Mouse (Mus musculus) spleen, adult 18-20 months (tissue): Measurements from ENCODE around the gene Hmgcs2.

ENCODE experiments used
- DNase-seq, 2 experiments: peaks; one replicate each; pipeline ENCODE4 v3.0.0; 2022; ENCODE audit warnings: mixed read lengths in 2 of 2

Hmgcs2 gene

DNA sequence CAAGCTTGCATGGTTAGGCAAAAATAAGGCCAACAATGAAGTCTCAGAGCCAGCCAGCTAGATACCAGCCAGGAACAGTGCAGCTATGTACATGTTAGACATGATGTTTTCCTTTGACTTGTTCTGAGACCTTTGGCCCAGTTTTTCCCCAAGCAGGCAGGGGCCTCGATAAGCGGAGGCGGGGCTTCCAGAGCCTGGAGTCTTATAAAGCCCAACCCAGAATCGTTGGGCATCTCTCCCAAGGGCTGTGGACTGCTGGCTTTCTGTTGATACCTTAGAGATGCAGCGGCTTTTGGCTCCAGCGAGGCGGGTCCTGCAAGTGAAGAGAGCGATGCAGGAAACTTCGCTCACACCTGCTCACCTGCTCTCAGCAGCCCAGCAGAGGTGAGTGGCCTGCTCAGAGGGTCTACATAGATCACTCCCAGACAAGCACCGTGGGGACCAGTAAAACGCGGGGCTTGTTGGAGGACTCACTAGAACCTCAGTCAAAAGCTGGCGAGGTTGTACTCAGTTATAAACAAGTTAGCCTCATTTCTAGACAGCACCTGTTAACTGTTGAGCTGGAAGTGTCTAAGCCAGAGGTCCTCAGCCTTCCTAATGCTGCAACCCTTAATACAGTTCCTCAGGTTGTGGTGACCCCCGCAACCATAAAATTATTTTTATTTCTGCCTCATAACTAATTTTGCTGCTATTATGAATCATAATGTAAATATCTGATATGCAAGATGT, at the start of gene Hmgcs2:
TSS of gene Hmgcs2 (plus strand) at position 232 of the 729 bp plus-strand sequence.
- DNase-seq, result peak; percentile 6 to 10

DNA sequence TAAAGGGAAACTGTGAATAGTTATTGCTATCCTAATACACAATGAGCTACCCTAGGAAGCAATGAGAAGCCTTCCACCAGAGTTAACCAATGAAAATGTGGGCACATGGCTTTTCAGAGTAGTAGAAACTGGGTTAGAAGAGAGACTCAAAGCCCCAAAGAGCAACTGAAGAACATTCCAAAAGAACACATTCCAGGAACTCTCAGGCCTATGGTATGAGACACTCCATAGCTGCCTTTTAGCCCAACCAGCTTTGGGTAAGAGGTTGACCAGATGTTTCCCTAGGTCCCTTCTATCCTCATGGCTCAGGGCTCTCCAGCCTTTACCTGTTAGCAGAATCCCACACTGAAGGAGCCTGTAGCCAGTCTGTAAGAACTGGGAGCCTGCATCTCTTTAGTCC, 46.7 kb upstream of the Hmgcs2 start:
- DNase-seq, result no peak

DNA sequence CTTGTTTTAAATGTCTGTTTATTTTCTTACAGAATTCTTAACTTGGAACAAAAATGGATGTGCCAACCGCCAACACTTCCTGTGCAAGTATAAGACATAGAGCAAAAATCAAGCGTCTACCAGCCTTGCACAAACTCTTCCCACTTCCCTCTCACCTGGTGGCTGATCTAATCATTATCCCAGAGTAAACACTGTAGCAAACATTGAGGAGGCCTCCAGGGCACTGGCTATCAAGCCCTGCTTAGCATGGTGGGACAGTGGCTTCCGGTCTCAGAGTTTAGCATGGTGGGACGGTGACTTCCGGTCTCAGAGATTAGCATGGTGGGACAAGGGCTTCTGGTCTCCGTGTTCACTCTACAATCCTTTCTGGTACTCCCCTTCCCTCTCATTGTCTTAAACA, 44.0 kb upstream of the Hmgcs2 start:
- no peak for DNase-seq

DNA sequence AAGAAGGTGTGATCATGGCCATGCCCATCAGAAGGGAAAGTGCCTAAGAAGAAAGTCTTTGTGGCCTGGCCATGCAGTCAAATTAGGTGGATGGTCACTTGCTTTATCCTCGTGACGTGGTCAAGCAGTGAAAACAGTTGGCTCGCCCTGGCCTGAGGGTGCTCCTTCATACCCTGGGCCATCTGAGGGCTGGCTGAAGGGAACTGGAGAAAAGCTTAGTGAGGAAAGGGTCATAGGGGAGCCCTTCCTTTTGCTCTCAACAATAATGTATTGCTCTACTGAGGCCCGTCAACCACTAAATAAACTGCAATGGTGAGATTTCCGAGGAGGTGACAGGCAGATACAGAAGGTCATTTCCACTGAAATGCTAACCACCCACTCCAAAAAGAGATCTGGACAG, 43.0 kb upstream of the Hmgcs2 start:
- no peak for DNase-seq

DNA sequence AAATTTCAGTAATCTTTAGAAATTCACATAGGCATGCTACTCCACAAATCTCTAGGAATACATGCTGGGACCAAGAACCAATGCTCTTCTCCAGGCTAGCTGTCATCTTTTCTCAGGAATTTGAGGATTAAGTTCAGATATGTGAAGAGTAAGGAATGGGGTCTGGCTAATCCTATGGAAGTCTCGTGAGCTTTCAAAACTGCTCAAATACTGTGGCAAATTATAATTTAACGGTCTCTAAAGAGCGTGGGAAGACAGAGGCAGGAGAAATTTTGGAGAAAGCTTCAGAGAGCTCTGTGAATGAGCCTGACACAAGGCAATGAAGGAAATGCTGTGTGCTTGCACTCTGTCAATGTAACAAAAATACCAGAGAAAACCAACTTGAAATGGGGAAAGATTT, 42.1 kb upstream of the Hmgcs2 start:
- DNase-seq, result no peak

DNA sequence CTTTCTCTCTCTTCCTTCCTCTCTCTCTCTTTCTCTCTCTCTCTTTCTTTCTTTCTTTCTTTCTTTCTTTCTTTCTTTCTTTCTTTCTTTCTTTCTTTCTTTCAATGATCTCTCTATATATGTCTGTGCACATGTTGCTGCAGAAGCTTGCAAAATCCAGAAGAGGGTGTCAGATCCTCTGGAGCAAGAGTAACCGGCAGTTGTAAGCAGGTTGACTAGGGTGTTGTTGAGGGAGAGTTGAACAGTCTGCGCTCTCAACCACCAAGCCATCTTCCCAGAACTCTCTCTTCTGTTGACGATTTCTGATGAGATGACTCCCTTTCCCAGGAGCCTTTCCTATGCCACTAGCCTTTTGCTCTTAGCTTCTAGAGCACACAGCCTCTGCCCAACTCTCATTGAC, 38.2 kb upstream of the Hmgcs2 start:
- no peak for DNase-seq

DNA sequence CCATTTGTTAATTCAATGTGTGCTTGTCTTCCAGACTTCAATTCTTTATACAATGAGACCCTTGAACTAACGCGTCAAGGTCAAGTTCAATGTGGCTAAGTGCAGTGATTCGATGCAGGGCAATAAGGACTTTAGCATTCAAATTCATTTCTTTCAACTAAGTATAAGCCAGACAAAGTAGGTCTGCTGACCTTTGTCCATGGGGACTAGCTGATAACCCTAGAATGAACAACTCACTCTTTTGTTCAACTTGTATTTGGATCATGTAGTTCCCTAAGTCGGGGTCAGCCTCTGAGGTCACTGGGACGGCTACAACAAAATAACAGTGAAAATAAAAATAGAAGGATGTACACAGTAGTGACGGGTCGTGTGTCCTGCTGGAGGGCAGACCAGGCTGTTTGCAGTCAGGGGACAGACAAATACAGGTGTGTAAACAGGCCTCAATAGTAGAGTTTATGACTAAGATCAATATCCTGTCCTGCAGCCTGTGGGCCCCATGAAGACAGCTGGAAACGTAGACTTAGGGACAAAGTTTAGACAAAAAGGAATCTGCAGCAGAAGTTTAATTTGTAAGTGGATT, 37.7 kb upstream of the Hmgcs2 start:
- no peak for DNase-seq

DNA sequence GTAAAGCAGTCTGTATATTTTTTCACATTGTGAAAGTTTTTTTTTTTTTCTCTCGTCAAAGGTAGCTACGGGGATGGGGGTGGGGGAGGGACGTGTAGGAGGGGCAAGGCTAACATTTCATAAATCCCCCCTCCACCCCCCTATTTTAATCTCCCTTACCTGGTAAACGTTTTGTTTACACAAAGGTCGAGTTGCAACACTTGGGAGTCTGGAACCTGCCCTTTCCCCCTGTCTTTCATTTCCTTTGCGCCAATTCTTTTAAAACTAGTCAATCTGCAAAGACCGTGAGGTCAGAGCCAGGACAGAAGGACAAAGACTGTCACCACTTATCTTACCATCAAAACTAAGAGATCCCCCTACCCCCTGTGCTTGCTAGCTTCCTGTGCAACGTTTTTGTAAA, 34.3 kb upstream of the Hmgcs2 start:
- no peak for DNase-seq

DNA sequence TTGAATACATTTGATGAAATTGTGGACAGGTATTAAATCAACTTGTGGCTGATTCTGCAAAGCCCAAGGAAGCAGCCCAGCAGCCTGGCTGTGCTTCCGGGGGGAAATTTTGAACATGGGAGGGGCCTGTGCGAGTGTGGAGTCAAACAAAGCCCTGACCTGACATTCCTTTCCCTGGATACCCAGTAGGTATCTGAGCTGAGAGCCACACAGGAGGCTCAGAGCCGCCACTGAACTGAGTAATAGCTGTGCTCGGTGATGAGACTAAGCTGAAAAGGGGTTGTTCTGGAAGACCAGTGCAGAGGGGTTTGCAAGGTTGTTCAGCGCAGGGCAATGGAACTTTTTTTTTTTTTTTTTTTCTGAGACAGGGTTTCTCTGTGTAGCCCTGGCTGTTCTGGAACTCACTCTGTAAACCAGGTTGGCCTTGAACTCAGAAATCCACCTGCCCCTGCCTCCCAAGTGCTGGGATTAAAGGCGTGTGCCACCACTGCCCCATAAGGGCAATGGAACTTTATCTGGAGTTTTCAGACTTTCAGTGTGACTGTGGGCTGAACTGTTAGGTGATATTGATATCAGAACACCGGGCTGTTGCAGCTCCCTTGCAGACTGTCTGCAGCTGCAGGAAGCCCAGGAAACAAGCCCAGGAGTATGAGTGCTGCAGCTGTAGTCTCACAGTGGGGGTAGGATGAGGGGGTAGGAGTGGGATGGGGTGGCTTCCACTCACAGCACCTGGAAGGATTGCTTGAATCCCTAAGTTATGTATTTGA, 33.1 kb upstream of the Hmgcs2 start:
- no peak for DNase-seq

DNA sequence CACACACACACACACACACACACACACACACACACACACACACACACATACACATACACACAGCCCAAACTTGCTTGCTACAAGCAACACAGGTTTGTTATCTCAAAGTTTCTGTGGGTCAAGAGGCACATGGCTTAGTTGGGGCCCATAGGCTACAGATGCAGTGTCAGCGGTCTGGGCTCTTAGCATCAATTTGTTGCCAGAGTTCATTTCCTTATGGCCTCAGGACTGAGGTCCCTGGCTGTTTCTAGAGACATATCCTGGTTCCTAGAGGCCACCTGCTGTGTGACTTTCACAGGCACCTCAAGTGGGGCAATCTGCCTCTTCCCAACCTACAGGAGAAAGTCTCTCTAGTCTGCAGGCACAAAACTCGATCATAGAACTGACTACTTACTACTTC, 30.9 kb upstream of the Hmgcs2 start:
- no peak for DNase-seq

DNA sequence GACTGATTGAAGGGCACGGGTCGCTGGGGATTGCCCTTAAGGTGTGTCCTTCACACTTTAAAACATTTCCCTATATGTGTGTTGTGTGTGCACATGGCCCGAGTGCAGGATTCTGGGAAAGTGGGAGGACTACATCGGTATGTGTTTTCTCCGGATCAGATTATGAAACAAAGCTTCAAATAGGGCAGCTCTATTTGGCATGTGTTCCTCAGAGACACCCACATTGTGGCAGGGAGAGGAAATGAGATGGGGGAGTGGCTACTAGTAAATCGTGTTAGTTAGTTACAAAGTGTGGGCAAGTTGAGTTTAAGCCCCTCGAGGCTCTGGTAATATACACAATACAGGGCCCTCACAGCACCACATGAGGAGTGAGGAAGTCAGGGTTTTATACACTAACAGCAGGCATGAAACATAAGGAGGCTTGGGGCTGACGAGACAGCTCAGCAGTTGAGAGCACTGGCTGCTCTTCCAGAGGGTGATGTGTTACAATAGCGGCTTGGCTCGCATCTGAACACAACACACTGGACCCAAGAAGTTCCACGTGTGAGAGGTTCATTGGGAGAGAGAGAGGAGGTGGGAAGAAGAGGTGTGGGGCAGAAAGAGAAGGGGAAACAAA, 30.3 kb upstream of the Hmgcs2 start:
- DNase-seq, result no peak

DNA sequence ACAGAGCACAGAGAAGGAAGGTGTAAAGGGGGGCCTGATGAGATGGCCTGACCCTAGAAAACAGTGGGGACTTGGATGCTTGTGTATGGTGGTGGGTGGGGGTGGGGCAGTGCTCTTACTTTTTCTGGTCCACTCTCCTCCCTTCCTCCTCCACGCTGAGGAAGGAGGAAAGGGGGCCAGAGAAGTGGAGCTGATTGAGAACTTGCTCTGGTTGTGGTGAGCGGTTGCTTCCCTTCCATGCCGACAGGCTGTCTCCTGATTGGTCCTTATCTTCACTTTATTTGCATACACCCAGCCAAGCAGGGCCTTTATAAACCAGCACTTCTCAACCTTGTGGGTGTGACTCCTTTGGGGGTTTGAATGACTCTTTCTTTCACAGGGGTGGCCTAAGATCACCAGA, 26.2 kb upstream of the Hmgcs2 start:
- DNase-seq, result no peak

DNA sequence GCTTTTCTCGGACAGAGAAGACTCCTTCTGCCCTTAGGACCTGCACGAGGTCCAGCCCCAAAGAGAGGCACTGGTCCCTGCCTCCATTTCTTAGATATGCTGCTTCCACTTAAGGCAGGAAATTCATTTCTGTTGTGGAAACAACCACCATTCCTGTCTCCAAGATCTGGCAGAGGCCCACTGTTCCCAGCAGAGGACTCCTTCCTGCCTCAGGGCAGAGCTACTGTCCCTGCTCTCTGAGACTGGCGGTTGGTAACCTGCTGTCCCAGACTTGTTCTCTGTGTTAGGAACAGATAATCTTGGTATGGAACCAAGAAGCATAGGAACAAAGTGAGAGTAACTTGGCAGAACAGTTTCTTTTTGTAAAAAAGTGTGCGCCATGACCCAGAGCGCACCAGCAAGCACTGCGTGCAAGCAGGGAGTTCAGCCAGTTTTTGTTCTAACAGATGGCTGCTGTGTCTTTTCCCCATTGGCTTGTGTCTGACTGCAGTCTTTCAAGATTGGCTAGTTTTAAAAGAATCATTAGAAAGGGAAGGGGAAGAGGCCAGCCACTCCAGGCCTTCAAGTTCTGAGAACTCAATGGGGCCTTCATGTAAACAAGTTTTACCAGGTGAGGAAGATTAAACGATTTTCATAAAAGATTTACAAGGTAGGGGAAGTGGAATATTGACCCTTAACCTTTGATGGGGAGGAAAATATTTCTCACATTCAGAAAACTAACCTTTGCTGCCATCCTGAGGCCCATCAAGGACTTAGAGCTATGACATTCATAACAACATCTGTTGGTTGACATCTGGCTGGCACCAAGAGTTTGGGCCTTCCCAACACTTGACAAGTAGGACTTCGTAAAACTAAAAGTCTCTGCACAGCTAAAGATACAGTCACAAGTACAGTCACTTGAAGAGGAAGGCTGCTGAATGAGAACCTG, 25.3 kb upstream of the Hmgcs2 start:
- no peak for DNase-seq

DNA sequence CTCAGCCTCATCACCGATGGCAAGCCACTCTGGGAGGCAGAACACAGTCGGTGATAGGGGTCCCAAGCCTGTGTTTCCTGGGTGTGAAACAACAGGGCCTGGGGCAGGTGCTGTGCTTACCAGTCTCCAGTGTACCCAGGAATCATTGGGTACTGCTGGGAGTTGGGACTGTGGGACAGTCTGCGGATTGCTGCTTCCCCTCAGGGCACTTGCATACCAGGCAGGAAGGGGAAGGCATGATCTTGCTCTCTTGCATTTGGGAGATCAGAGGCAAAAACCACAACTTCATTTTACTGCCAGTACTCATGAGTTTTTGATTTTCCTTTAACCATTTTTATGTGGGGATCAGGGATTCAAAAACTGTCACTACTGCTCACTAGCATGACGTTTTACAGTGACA, 21.5 kb upstream of the Hmgcs2 start:
- no peak for DNase-seq

DNA sequence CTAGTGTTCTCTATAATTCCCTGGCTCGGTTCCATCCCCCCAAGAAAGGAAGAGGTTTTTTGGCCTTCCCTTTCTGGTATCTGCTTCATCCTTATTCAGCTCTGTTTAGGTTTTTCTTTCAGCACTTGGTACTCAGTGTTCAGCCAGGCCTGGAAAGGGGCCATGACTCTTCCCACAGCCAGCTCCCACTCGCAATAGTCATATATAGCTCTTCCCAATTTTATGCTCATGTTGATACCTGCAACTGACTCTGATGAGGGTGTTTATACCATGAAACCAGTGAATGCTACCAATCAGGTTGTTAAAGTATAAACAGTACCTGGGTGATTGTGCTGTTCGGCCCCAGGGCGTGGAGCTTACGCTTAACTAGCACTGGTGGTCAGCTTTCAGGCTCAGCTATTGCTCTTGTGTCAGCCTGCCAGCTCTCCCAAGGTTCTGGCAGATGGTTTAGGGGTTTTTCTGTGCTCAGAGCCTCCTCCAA, 20.9 kb upstream of the Hmgcs2 start:
- DNase-seq, result peak in 1 of 2 experiments; percentile 4

DNA sequence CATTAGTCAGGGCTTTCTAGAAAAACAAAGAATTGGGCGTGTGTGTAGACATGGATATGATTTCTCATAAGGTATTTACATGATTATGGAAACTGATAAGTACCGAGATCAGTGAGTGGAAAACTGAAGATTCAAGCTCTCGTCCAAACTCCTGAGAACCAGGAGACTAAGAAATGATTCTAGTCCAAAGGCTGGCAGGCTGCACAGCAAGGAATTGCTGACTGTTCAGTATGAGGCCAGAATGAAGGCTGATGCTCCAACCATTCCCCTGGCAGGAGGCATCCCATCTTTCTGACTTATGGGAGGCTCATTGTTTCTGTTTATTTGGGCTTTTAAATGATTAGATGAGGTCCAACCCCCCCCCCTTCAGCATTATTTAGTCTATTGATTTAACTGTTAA, 19.7 kb upstream of the Hmgcs2 start:
- DNase-seq, result no peak

DNA sequence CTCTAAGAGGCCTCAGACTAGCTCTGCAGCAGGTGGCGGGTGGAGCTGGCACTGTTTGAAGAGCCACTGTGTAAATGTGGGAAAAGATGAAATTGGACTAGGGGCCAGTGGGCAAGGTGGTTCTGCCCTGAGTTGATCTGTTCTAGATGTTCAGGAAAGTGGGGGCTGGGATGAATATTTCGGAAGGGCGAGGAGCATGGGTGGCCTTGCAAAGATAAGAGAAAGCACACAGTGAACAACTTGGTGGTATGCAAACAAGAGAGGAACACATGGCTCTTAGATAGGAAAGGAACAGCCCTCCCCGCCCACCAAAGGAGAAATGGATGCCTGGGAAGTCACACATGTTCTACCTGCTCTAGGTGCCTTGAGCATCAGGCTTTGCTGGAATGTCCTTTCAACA, 18.8 kb upstream of the Hmgcs2 start:
- DNase-seq, result no peak

DNA sequence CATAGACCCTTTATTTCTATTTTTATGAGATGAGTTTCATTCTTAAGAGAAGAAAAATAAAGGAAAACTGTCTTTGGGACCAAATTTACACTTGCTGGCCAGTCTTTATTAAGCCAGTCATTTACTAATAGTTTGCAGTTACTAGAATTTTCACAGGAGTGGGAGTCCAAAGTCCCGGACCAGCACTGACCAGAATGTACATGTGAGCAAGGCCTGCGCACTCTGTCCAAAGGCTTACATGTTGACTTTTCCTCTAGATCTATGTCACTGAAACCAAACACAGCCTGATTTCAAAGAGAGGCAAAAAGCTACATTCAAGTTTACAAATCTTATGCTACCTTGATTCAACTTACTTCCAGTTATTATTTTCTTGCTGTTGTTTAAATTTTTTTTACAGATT, 18.1 kb upstream of the Hmgcs2 start:
- DNase-seq, result no peak

DNA sequence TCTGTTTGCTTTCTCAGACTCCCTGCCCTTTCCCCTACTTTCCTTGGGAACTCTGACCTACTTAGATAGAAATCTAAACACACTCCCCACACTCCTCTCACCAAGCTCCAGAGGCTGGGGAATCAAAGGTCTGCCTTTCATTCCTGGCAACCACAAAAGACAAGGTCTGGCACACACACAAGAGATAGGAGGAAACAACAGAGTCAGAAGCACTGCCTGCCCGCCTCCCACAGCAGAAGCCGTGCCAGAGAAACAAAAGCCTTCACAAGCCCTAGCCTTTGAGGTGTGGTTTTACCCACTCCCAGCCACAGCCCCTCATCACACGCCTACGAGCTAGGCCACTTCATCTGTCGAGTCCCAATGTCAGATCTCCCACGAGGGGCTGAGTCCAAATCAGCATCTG, 13.0 kb upstream of the Hmgcs2 start:
- no peak for DNase-seq

DNA sequence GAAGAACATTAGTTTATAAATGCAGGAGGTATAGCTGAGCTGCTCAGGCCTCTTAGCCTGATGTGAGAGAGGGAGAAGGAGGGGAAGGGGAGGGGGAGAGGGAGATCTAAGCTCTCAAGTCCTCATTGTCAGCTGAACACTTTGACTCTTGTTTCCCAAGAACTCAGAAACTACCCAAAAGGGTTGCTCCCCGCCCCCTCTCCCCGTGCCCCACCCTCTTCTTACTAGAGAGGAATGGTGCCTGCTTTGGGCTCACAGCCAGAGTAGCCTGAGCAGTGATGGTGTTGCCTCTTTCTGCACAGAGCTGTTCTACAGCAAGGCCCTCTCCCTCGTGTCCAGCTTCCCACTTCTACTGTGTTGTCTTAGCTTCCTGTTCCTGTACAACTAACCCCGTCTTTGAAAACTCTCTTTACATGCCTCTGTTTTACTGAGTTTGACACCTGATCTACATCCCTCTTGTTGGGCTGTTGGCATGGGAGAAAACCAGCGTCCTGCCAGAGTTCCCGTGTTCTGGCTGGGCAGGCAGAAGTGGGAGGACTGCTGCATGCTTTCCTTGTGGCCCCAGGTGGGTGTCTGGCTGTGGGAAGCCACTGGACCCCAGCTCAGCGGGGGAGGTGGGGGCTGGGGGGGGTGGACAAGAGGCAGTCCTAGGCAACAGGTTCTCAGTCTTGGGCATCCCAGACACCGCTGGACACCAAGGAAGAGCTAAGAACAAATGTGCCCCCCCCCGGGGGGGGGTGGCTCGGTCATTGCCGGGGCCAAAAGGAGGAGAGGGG, 6.4 kb upstream of the Hmgcs2 start:
- no peak for DNase-seq

DNA sequence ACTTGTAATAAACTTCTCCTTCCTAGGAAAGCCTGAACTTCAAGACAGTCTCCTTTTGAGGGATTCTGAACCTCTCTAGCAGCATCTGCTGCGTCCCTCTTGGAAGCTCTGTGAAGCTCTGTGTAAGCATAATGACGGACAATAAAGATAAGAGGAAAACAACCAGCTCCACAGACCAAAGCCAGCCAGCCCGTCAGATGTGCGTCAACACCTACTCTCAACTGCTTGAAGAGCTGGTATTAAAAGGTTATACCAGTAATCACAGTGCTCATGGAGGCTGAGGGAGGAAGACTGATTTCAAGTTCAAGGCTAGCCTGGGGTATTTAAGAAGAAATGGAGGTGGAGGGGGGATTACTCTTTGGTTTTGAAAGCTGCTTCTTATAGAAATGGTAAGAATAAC, 553 bp upstream of the Hmgcs2 start:
- no peak for DNase-seq
